Mouse (Mus musculus) lung, adult 2 months (tissue): Measurements from ENCODE around the gene Pnpla2. TPM values are rescaled to one million over a fixed set of nuclear protein-coding genes. Genes with fewer than 3 reads are reported as not detected.

Experiments
- DNase-seq: peaks from one replicate; pipeline ENCODE4 v3.0.0; 2022
- H3K4me1 ChIP-seq: fragments of 200-500 bp; 2 replicates; pipeline ENCODE4 v1.6.1; 2011; ENCODE audit warnings: low read length; ENCODE audit not compliant: control insufficient read depth, insufficient read depth
- H3K4me3 ChIP-seq: fragments of 200-500 bp; replicated peaks from 2 replicates; pipeline ENCODE3; 2011; ENCODE audit warnings: low read depth, mild to moderate bottlenecking, control low read depth, low read length; ENCODE audit errors: extremely low read depth
- CTCF ChIP-seq: fragments of 200-500 bp; IDR thresholded peaks from 2 replicates; pipeline ENCODE4 v1.5.1; 2011; ENCODE audit warnings: mild to moderate bottlenecking, low read length, control low read depth; ENCODE audit not compliant: insufficient read depth
- POLR2A ChIP-seq: fragments of 200-500 bp; IDR thresholded peaks from 2 replicates; pipeline ENCODE4 v1.6.1; 2011; ENCODE audit warnings: low read depth, mild to moderate bottlenecking, control low read depth, low read length, borderline replicate concordance; ENCODE audit errors: extremely low read depth
- WGBS: fragments of 180-500 bp; shearing (Covaris S2); methylation state at CpG from one replicate; pipeline ENCODE4 v1.1.7; 2018; 5-methylcytosine and 5-hydroxymethylcytosine counted together
- polyA plus RNA-seq: library from polyadenylated mRNA; depleted of rRNA; stranded (reverse); fragments of >200 nt; gene quantifications from 2 replicates; pipeline ENCODE4 v1.2.3, GENCODE M21; 2012

Gene Pnpla2
- polyA plus RNA-seq, 1 experiment: 289 TPM

GRCm38 (mm10) chr7:141417731-141418681 lies 37.0 kb upstream of the Pnpla2 start:
- H3K4me3 ChIP-seq: no peak overlapping the region
- DNase-seq: no peak
- peaks cover 3% of the 10 kb centered on the region for H3K4me1 ChIP-seq
- TF ChIP-seq CTCF: no peak
- WGBS: 68% methylated on average over 8 of the region's 8 CpGs

GRCm38 (mm10) chr7:141418970-141419369 lies 36.0 kb upstream of the Pnpla2 start:
- TF ChIP-seq CTCF: no peak
- WGBS: 54% methylated on average over 7 of the region's 7 CpGs
- DNase-seq: no peak
- Histone ChIP-seq H3K4me3 (no peak overlapping the region), H3K4me1 (peaks cover 3% of the 10 kb centered on the region)

GRCm38 (mm10) chr7:141420030-141420702 lies 34.8 kb upstream of the Pnpla2 start:
- Histone ChIP-seq H3K4me3 (no peak overlapping the region), H3K4me1 (no peaks in the 10 kb centered on the region)
- 76% methylated on average over 9 of the region's 9 CpGs for WGBS
- TF ChIP-seq POLR2A: no peak
- no peak for DNase-seq

- 62% methylated on average over 4 of the region's 4 CpGs for WGBS
- no peaks in the 10 kb centered on the region for H3K4me1 ChIP-seq
- no peak for DNase-seq
- TF ChIP-seq POLR2A: no peak
- no peak for TF ChIP-seq CTCF
- H3K4me3 ChIP-seq: no peak overlapping the region
Observed at GRCm38 (mm10) chr7:141423811-141424210, 31.2 kb upstream of the Pnpla2 start.

- WGBS: 82% methylated on average over 12 of the region's 12 CpGs
- TF ChIP-seq POLR2A: no peak
- TF ChIP-seq CTCF: no peak
Observed at GRCm38 (mm10) chr7:141426948-141427730, 27.9 kb upstream of the Pnpla2 start.

DNA sequence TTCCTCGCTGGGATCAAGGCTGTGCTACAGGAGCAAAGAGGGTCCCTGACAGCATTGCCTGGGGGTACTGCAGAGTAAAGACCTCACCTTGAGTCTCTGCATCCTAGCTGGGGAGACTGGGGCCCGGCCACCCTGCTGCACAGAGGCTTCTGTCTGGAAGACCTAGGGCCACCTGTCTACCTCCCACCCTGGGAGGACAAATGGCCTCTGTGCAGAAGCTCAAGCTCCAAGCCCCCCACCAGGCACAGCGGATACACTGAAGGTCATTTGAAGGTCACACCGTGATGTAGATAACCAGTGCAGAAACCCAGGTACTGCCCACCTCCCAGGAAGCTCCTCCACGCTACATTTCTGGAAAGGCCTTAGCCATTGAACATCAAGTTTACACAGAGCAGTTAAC lies 26.3 kb upstream of the Pnpla2 start:
- WGBS: 77% methylated on average over 5 of the region's 5 CpGs
- TF ChIP-seq POLR2A (no peak), CTCF (no peak)
- no peak for DNase-seq
- H3K4me3 ChIP-seq: no peak overlapping the region
- no peaks in the 10 kb centered on the region; the same call in 1 of the 2 replicates for H3K4me1 ChIP-seq

More at GRCm38 (mm10) chr7:141426948-141427730, 27.9 kb upstream of the Pnpla2 start:
- no peak for DNase-seq
- Histone ChIP-seq H3K4me3 (no peak overlapping the region), H3K4me1 (no peaks in the 10 kb centered on the region; the same call in 1 of the 2 replicates)

GRCm38 (mm10) chr7:141429310-141429709 lies 25.7 kb upstream of the Pnpla2 start, which contains the start of gene Cend1:
TSS of gene Cend1 (minus strand) at chr7:141429491.
- TF ChIP-seq CTCF: no peak
- Histone ChIP-seq H3K4me1 (no peaks in the 10 kb centered on the region; the same call in 1 of the 2 replicates), H3K4me3 (no peak within 1 kb of the TSS)
- 14% methylated on average over 19 of the region's 19 CpGs for WGBS
- DNase-seq: no peak

DNA sequence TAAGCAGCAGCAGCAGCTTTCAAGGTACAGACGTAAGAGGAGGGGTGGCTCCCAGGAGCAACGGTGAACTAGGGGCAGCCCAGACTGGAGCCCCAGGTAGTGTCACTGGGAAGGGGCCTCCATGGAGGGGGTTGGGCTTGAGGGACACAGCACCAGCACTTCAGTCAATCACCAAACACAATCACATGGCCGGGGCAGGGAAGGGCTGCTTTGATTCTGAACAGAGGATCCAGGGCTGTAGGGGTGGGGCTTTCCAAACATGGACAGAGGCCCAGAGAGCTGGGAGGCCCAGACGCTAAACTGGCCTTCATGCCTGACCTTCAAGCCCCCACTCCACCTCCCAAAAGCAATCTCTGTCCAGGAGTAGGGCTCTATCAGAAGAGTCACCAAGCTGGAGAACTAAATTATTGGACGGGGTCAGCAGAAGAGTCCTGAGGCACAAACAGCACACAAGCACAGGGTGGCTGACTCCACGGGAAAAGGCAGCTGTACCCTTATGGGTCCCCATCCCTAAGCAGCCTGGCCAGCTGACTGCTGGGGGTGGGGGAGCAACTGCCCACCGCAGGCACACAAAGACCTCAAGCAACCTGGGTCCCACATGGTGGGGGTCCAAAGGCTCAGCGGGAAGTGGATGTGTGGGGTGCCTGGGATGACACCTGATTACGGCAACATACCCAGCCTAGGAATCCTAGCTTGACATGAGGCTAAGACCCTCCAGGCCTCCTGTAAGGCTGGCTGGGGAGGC lies 25.0 kb upstream of the Pnpla2 start:
- TF ChIP-seq POLR2A (no peak), CTCF (no peak)
- DNase-seq: no peak
- H3K4me1 ChIP-seq: peaks cover 5% of the 10 kb centered on the region
- 63% methylated on average over 9 of the region's 9 CpGs for WGBS
- no peak overlapping the region for H3K4me3 ChIP-seq
